Mouse (Mus musculus): Measurements from ENCODE around the gene Arrdc5.

- TF ChIP-seq EP300 (IDR thresholded peaks at IDR 0.05; ENCODE audit: low read depth) (no peak), CTCF (IDR thresholded peaks at IDR 0.05; ENCODE audit: low read depth) (no peak)
Observed at GRCm38 (mm10) chr17:56269741-56270140, 30.3 kb downstream of the Arrdc5 start.
